Mouse (Mus musculus): Measurements from ENCODE around the gene Zkscan14. TPM values are rescaled to one million over a fixed set of nuclear protein-coding genes. Genes with fewer than 3 reads are reported as not detected.
A peak's percentile ranks its signal among the peaks of the same experiment; 100 is the strongest.
"Not testable (repeated sequence)": the region's sequence is repeated elsewhere in the genome, so short reads cannot be mapped to it uniquely, and the experiment has no call there.

Gene Zkscan14
- polyA plus RNA-seq, 2 experiments = 4.0 to 9.7 TPM

GRCm38 (mm10) chr5:145230641-145231040, 29.0 kb upstream of the Zkscan14 start:
- 77% methylated on average over 4 of the region's 4 CpGs for WGBS
- no peak for DNase-seq (ENCODE audit: low spot score)
- no peaks in the 10 kb centered on the region for H3K27me3 ChIP-seq (ENCODE audit: control insufficient read depth, insufficient read depth, low read length)
- H3K9me3 ChIP-seq (ENCODE audit: control insufficient read depth, low read length) = no peaks in the 10 kb centered on the region
- H3K4me3 ChIP-seq (replicated peaks; ENCODE audit: low read length) = peak overlapping the region; percentile 90
- H3K27ac ChIP-seq (replicated peaks; ENCODE audit: low read depth, low read length) = no peak overlapping the region
- TF ChIP-seq POLR2A (IDR thresholded peaks at IDR 0.05; ENCODE audit: borderline replicate concordance, extremely low read depth, insufficient read depth, insufficient read length) = no peak
- H3K9ac ChIP-seq (ENCODE audit: low read depth, low read length, severe bottlenecking) = peak overlapping the region; percentile 94; the same call in 1 of the 2 replicates
- H3K4me2 ChIP-seq (replicated peaks; ENCODE audit: low read depth, low read length, severe bottlenecking) = peak overlapping the region; percentile 77; the same call in 1 of the 2 replicates
- no peak for ATAC-seq (ENCODE audit: low FRiP score, low read depth)
- peaks cover 10% of the 10 kb centered on the region for H3K4me1 ChIP-seq (ENCODE audit: control insufficient read depth, insufficient read depth, low read length)
- H3K36me3 ChIP-seq (ENCODE audit: control insufficient read depth, insufficient read depth, low read length) = peaks cover 24% of the 10 kb centered on the region

DNA sequence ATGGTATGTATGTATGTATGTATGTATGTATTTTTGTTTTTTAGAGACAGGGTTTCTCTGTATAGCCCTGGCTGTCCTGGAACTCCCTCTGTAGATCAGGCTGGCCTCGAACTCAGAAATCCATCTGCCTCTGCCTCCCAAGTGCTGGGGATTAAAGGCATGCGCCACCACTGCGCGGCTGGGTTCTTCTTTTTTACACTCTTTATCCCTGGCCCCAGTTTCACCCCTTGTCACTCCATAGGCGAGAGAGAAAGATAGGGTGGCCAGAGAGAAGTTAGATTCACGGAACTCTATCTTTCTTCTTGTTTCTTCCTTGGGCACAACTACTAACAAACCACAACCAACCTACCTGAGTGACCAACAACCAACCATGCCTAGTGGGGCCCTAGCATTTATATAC, 27.6 kb upstream of the Zkscan14 start:
- 80% methylated on average over 6 of the region's 6 CpGs for WGBS
- H3K36me3 ChIP-seq (ENCODE audit: control insufficient read depth, insufficient read depth, low read length) = peaks cover 10% of the 10 kb centered on the region
- ATAC-seq (ENCODE audit: low FRiP score, low read depth); H3K27me3 ChIP-seq (ENCODE audit: control insufficient read depth, insufficient read depth, low read length); H3K4me1 ChIP-seq (ENCODE audit: control insufficient read depth, insufficient read depth, low read length); H3K9me3 ChIP-seq (ENCODE audit: control insufficient read depth, low read length); H3K4me2 ChIP-seq (replicated peaks; ENCODE audit: low read depth, low read length, severe bottlenecking); H3K27ac ChIP-seq (replicated peaks; ENCODE audit: low read depth, low read length); H3K4me3 ChIP-seq (replicated peaks; ENCODE audit: low read length); DNase-seq (ENCODE audit: low spot score); H3K9ac ChIP-seq (ENCODE audit: low read depth, low read length, severe bottlenecking): not testable (repeated sequence)

DNA sequence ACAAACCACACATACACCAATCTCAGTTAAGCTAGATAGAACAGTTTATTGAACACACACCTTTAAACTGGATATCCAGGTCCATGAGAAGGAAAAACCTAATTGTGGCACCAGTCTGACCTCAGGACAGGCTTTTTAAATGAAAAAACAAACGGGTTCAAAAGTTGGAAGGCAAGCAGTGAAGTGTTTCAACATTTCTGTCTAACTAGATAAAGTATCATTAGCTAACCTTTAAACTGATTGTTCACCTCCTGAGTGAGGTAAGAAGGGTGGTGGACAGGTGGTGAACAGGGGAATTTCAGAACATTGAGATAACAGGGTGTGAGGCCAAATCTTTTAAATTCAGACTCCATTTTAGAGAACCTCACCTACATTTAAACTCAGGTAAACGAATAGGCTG, 24.8 kb upstream of the Zkscan14 start:
- Histone ChIP-seq H3K36me3 (ENCODE audit: control insufficient read depth, insufficient read depth, low read length) (peaks cover 5% of the 10 kb centered on the region; the same call in 1 of the 2 replicates), H3K4me1 (ENCODE audit: control insufficient read depth, insufficient read depth, low read length) (peaks cover 3% of the 10 kb centered on the region), H3K27ac (replicated peaks; ENCODE audit: low read depth, low read length) (no peak overlapping the region), H3K9ac (ENCODE audit: low read depth, low read length, severe bottlenecking) (no peak overlapping the region), H3K4me3 (replicated peaks; ENCODE audit: low read length) (no peak overlapping the region), H3K4me2 (replicated peaks; ENCODE audit: low read depth, low read length, severe bottlenecking) (no peak overlapping the region), H3K27me3 (ENCODE audit: control insufficient read depth, insufficient read depth, low read length) (no peaks in the 10 kb centered on the region), H3K9me3 (ENCODE audit: control insufficient read depth, low read length) (no peaks in the 10 kb centered on the region)
- DNase-seq (ENCODE audit: low spot score) = no peak
- WGBS = 64% methylated on average over 2 of the region's 2 CpGs
- ATAC-seq (ENCODE audit: low FRiP score, low read depth) = no peak
- no peak for TF ChIP-seq POLR2A (IDR thresholded peaks at IDR 0.05; ENCODE audit: borderline replicate concordance, extremely low read depth, insufficient read depth, insufficient read length)

- ATAC-seq (ENCODE audit: low FRiP score, low read depth) = 0 out of 2 replicates have a peak, but pooled peaks have one; percentile 15
- H3K4me2 ChIP-seq (replicated peaks; ENCODE audit: low read depth, low read length, severe bottlenecking) = no peak overlapping the region
Observed at GRCm38 (mm10) chr5:145223395-145223794, 21.7 kb upstream of the Zkscan14 start.

DNA sequence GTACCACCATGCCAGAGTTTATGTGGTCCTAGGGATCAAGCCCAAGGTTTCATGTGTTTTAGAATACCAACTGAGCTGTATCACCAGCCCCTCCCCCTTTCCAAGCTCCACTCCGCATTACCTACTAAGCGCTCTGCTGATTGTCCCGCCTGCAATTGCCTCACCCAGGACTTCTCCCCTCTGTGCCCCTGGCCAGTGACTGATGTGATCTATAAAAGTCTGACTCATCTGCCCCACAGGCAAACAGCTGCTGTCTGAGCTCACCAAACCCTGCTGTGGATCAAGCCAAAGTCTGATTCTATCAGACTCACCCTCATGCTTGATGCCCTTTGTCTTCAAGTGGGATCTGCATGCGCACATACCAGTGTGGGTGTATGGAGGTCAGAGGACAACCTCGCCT, 21.2 kb upstream of the Zkscan14 start:
- H3K27me3 ChIP-seq (ENCODE audit: control insufficient read depth, insufficient read depth, low read length) = no peaks in the 10 kb centered on the region
- no peak overlapping the region for H3K9ac ChIP-seq (ENCODE audit: low read depth, low read length, severe bottlenecking)
- TF ChIP-seq POLR2A (IDR thresholded peaks at IDR 0.05; ENCODE audit: borderline replicate concordance, extremely low read depth, insufficient read depth, insufficient read length) = no peak
- ATAC-seq (ENCODE audit: low FRiP score, low read depth) = no peak
- H3K4me2 ChIP-seq (replicated peaks; ENCODE audit: low read depth, low read length, severe bottlenecking) = no peak overlapping the region
- H3K4me1 ChIP-seq (ENCODE audit: control insufficient read depth, insufficient read depth, low read length) = no peaks in the 10 kb centered on the region
- no peak overlapping the region for H3K4me3 ChIP-seq (replicated peaks; ENCODE audit: low read length)
- H3K9me3 ChIP-seq (ENCODE audit: control insufficient read depth, low read length) = no peaks in the 10 kb centered on the region
- DNase-seq (ENCODE audit: low spot score) = no peak
- H3K36me3 ChIP-seq (ENCODE audit: control insufficient read depth, insufficient read depth, low read length) = peaks cover 39% of the 10 kb centered on the region
- 89% methylated on average over 5 of the region's 5 CpGs for WGBS
- no peak overlapping the region for H3K27ac ChIP-seq (replicated peaks; ENCODE audit: low read depth, low read length)

More at GRCm38 (mm10) chr5:145223395-145223794, 21.7 kb upstream of the Zkscan14 start:
- Histone ChIP-seq H3K27ac (replicated peaks; ENCODE audit: low read depth, low read length) (no peak overlapping the region), H3K4me3 (replicated peaks; ENCODE audit: low read length) (no peak overlapping the region), H3K9ac (ENCODE audit: low read depth, low read length, severe bottlenecking) (no peak overlapping the region), H3K9me3 (ENCODE audit: control insufficient read depth, low read length) (no peaks in the 10 kb centered on the region), H3K36me3 (ENCODE audit: control insufficient read depth, insufficient read depth, low read length) (peaks cover 33% of the 10 kb centered on the region), H3K4me1 (ENCODE audit: control insufficient read depth, insufficient read depth, low read length) (no peaks in the 10 kb centered on the region), H3K27me3 (ENCODE audit: control insufficient read depth, insufficient read depth, low read length) (no peaks in the 10 kb centered on the region)
- TF ChIP-seq POLR2A (IDR thresholded peaks at IDR 0.05; ENCODE audit: borderline replicate concordance, extremely low read depth, insufficient read depth, insufficient read length) = no peak
- DNase-seq (ENCODE audit: low spot score) = no peak
- 86% methylated on average over 12 of the region's 12 CpGs for WGBS

- 97% methylated on average over 8 of the region's 8 CpGs for WGBS
- TF ChIP-seq POLR2A (IDR thresholded peaks at IDR 0.05; ENCODE audit: borderline replicate concordance, extremely low read depth, insufficient read depth, insufficient read length) = no peak
Observed at GRCm38 (mm10) chr5:145219981-145220380, 18.3 kb upstream of the Zkscan14 start.

More at GRCm38 (mm10) chr5:145219981-145220380, 18.3 kb upstream of the Zkscan14 start:
- H3K4me2 ChIP-seq (replicated peaks; ENCODE audit: low read depth, low read length, severe bottlenecking) = no peak overlapping the region
- H3K27me3 ChIP-seq (ENCODE audit: control insufficient read depth, insufficient read depth, low read length) = no peaks in the 10 kb centered on the region
- no peak overlapping the region for H3K27ac ChIP-seq (replicated peaks; ENCODE audit: low read depth, low read length)
- no peak for ATAC-seq (ENCODE audit: low FRiP score, low read depth)
- H3K9me3 ChIP-seq (ENCODE audit: control insufficient read depth, low read length) = no peaks in the 10 kb centered on the region
- no peak for DNase-seq (ENCODE audit: low spot score)
- H3K4me1 ChIP-seq (ENCODE audit: control insufficient read depth, insufficient read depth, low read length) = no peaks in the 10 kb centered on the region
- no peak overlapping the region for H3K9ac ChIP-seq (ENCODE audit: low read depth, low read length, severe bottlenecking)
- H3K36me3 ChIP-seq (ENCODE audit: control insufficient read depth, insufficient read depth, low read length) = peaks cover 39% of the 10 kb centered on the region
- H3K4me3 ChIP-seq (replicated peaks; ENCODE audit: low read length) = no peak overlapping the region

Measured in limb, embryonic 14.5 days (tissue).